Mouse (Mus musculus) left cerebral cortex, postnatal 4 days (tissue): ENCODE results near the gene Rxfp2. TPM values are rescaled to one million over a fixed set of nuclear protein-coding genes. Genes with fewer than 3 reads are reported as not detected.

Source experiments
- DNase-seq: peaks from one replicate; pipeline ENCODE4 v3.0.0-alpha.2; 2022
- intact Hi-C: fragments of 180-260 bp; cut with DNase I; formaldehyde crosslinking; loops from one replicate; pipeline ENCODE4 v1.15.1; 2025
- total RNA-seq, 2 experiments: library from RNA; stranded (reverse); gene quantifications; 2 replicates each; pipeline ENCODE4 v1.2.3; 2021

Rxfp2 gene
- total RNA-seq: 1 to 10 TPM; 1.4 to 1.5 TPM

DNA sequence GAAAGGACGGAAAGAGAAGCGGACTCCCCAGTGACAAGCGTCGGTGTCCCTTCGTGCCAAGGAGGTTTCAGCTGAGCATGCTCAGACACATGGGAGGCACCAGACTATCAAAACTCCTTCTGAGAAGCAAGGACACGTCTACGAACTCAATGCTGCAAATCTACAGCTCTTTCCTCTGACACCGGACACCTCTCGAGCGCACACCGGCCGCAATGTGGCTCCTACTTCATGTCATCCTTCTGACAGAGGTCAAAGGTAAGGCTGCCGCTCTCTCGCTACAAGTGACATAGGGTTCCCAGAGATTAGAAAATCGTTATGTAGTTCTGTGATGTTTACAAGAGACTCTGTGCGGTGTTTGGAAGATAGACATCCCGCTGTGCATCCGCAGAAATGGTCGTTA lies at the start of gene Rxfp2:
TSS of gene Rxfp2 (plus strand) at position 20 of the 400 bp plus-strand sequence.
- intact Hi-C loops: loop anchor here (10.0 kb wide), 2 partner anchors 304 to 344 kb away; partner anchors contain the start of gene B3glct
- no peak for DNase-seq

DNA sequence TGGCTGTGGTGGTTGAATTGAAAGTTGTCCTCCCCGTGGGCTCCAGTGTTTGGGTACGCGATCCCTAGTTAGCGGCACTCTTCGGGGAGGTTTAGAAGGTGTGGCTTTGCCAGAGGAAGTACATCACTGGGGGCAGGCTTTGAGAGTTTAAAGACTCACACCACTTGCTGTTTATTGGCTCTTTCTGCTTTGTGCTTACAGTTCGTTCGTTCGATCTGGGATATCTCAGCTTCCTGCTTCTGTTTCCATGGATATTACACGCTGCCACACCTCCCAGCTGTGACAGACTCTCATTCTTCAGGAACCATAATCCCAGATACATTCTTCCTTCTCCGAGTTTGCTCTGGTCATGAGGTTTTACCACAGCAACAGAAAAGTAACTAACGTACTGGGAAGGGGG lies 48.2 kb upstream of the Rxfp2 start:
- DNase-seq: no peak
- intact Hi-C loops: no loop called here

DNA sequence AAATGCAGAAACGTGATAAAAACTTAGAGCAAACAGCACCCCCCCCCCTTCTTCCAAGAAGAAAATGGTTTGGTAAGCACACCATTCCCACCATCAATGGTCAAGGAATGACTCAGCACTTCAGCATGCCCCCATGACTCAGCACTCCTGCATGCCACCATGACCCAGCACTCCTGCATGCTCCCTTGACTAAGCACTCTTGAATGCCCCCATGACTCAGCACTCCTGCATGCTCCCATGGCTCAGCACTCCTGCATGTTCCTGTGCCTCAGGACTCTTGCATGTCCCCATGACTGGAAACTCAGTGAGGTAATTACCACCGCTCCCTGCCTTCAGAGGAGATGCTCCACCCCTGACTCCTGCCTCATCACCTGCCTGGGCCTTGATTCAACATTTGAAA lies 41.4 kb upstream of the Rxfp2 start:
- DNase-seq: no peak
- intact Hi-C loops: no loop called here

DNA sequence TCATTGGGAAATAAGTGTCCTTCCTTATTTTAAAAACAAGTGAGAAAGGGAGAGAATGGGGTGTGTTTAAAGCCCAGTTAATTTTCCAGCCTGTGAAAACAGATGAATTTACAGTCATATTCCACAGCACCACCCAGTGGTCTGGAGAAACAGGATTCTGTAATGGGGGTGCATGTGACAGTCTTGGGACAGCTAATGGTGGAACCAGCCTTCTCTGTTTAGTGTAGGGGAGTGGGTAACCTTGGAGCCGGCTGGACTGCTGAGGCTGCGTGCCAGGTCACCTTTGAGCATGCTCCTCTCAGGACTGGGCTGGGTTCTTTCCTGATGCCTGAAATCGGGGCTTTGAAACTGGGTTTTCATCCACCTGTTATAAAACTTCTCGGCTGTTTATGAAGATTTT lies 34.9 kb upstream of the Rxfp2 start:
- intact Hi-C loops: no loop called here
- DNase-seq: no peak

DNA sequence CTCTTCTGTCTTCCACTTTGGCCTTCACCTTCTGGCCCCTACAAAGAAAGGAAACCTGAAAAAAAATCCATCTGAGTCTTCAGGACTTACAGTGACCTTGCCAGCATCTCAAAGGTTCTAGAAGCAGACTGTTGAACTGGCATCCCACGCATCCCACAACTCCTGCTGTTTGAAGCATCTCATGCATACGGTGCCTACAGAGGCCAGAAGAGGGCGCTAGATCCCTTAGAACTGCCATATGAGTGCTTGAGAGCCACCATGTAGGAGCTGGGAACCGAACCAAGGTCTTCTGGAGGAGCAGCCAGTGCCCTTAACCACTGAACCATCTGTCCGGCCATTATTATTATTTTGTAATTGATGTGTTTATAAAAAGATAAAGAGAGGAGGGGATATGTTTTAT lies 23.9 kb upstream of the Rxfp2 start:
- intact Hi-C loops: no loop called here
- no peak for DNase-seq

DNA sequence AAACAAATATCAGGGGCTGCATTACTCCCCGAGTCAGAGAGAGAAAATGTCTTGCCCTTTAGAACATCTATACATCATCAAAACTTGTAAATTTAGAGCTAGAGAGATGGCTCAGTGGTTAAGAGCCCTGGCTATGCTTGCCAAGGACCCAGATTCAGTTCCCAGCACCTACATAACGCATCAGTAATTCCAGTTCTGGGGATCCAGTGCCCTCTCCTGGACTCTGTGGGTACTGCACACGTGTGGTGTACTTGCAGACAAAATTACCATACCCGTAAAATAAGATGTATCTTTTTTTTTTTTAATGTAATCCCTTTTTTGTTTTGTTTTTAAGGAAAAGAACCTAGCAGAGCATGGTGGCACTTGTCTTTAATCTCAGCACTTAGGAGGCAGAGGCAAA lies 21.9 kb upstream of the Rxfp2 start:
- DNase-seq: no peak
- intact Hi-C loops: no loop called here

DNA sequence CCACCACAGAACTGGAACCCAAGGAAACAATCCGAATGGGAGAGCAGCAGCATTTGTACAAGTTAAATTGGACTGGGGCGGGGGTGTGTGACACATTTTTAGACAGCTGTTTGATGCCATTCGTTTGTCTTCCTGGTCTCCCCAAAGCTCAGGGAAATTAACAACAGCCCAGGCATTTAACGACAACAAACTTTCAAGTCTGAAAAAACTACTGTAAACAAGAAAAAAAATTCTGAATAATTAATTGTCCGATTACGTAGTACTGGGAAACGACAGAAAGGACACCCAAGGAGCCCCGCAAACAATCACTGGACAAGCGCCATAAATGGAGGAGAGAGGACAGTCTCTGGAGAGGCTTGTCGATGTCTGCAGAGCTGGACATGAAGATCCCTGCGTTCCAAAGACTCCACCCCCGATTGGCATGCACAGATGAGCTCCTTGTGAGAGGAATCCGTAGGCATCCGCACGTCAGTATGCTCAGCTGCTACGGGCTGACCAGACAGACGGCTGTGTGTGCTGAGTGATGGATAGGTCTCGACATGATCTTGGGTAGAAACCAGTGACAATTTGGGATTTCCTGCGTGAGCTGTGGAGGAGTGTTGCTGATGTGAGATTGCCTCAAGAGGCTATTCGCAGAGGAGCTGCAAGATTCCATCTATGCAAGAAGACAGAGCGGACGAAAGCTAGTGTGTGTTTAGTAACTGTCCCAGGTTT lies 21.0 kb upstream of the Rxfp2 start:
- DNase-seq: no peak
- intact Hi-C loops: no loop called here

DNA sequence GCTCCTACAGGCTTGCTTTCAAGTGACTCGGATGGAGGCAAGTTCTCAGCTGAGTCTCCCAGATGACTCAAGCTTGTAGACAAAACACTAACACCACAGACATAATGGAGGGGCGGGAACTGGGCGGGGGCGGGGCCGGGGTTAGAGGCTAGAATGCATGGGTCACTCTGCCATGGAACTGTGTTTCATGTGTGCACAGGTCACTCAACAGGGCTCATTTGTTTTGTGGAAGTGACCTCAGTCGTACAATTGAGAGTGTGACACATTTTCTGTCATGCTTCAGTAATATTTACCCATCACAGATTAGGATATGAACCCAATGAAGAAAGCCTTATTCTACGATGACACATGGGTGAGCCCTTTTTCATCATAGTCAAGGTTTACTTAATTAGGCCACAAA lies 20.2 kb upstream of the Rxfp2 start:
- no peak for DNase-seq
- intact Hi-C loops: no loop called here

DNA sequence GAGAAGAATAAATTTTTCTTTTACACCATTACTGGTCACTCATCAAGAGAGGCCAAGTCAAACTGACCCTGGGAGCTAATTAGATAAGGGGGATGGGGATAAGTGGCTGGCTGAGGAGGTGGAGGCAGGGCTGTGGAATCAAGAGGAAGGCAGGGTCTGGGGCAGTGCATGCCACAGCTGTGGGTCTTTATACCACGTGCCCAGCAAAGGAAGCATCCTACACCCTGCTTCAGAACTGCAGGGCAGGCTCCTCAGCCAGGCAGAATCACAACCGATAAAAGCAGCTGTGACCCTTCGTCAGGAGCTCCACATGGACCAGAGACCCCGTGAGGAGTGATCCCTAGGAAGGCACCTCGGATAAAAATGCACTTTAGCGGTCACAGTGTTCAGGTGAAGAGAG lies 13.1 kb upstream of the Rxfp2 start:
- no peak for DNase-seq
- intact Hi-C loops: no loop called here

DNA sequence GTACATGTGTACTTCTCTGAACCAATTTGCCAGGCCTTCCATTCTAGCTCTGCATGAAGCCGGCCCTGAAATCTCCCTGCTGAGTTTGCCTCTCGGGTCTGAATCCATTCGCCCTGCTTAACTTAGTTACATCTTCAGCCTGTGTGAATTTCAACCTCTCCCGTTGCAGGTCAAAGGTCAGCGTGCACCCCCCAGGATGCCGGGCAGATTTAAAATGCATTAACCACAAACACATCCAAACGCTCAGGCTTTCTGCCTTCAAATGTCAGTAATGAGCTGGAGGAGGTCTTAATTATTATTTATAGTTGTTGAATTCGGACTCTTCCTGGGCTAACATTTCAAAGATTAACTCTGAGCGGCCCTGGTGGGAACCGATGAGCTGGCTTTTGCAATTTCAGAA lies 1.6 kb upstream of the Rxfp2 start:
- intact Hi-C loops: loop anchor here (10.0 kb wide), 2 partner anchors 302 to 342 kb away; partner anchors contain the start of gene B3glct
- no peak for DNase-seq

DNA sequence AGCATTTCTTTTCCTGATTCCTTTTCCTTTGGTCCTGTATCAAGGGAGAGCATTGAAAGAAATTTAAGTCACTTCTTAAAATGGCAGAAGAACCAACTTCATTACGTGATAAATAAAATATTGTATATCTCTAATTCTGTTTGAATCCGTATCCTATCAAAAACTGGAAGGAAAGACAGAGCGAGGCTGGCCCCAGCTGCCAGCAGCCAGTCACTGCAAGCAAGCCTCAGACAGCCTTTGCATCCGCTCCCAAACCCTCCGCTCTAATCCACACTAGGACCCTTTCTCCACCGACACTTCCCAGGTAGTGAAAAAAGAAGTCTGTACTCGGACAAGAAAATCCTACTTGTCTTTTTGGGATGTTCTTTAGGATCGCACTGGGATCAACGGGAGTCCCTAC lies 803 bp upstream of the Rxfp2 start:
- intact Hi-C loops: loop anchor here (10.0 kb wide), 2 partner anchors 303 to 343 kb away; partner anchors contain the start of gene B3glct
- DNase-seq: no peak

DNA sequence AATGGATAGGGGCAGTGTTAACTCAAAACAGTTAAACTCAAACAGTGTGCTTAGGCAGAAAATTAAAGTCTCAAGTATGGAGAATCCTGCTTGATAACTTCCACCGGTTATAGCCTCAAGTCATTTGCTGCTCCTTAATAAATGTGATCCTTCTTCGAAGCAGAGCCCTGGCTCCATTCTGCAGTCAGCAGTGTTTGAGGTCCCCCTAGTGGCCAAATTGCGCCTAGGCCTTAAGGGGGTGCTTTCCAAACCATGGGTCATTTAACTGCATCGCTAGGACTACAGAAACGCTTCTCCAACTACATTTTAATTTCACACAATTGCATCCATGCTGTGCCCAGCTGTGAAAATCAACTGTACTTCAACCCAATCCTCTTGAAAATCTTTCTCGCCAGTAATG lies 2.4 kb downstream of the Rxfp2 start:
- DNase-seq: peak; percentile 85
- intact Hi-C loops: loop anchor here (5.0 kb wide), 1 partner anchor 159 kb away; no protein-coding TSS in a partner anchor

DNA sequence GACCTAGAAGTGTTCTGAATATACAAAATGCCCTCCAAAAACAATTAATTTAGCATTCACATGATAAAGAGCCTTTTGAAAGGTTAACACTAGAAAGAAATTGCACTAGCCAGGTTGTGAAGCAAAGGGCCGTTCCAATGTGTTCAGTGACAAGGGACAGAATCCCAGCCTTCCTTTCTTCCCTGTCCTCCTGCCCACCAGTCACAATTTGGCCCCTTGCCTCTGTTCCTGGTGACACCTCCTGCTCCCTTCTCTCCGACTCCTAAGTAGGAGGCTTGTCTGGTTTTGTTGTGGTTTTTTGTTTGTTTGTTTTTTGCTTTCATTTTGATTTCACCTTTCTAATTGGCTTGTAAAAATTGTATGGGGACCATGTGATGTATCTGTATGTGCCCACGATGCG lies 3.3 kb downstream of the Rxfp2 start:
- no peak for DNase-seq
- intact Hi-C loops: loop anchor here (5.0 kb wide), 1 partner anchor 160 kb away; no protein-coding TSS in a partner anchor

DNA sequence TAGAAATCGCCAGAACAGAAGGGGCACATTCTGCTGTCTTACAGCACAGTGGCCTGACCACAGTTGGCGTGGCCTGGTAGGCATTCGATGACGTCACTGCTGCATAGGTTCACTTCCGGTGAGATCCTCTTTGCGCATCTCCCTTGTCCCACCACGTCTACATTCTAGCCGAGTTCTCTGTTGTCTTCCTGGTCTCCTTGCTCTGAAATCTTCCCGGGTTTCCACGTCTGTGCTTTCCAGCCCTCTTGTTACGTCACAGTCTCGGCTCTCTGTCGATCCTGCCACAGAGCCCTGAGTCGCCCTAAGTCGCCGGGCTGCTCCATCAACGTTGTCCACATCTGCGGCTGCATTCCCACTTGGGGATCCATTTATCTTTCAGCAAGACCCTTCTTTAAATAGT lies 4.1 kb downstream of the Rxfp2 start:
- intact Hi-C loops: loop anchor here (5.0 kb wide), 1 partner anchor 160 kb away; no protein-coding TSS in a partner anchor

DNA sequence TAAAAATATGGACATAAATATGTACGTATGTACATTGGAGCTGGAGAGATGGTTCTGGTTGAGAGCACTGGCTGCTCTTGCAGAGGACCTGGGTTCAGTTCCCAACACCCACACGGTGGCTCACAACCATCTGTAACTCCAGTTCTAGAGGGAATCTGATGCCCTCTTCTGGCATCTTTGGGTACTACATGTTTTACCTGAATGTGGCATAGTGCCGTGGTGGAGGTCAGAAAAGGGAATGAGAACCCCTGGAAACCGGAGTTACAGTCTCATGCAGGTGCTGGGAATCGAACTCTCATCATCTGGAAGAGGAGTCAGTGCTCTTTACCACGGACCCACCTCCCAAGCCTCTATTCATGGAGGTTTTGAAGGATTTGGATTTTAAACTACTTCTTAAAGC lies 5.0 kb downstream of the Rxfp2 start:
- intact Hi-C loops: loop anchor here (5.0 kb wide), 1 partner anchor 161 kb away; no protein-coding TSS in a partner anchor
- no peak for DNase-seq

More for the DNA sequence above, 4.1 kb downstream of the Rxfp2 start:
- no peak for DNase-seq

DNA sequence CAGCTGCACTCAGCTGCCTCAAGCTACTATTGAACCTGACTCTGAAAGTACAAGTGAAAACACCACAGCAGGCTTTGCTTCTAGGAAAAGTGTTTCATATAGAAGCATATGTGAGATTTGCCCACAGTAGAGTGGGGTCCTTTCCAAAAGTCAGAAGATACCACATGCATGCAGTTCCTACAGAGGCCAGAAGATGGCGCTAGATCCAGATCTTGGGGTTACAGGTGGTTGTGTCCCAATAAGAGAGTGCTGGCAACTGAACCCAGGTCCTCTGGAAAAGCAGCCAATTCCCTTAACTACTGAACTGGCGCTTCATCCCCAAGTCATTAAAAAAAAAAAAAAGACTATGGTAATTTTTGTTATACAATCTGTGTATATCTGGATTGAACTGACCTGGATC lies 5.7 kb downstream of the Rxfp2 start:
- DNase-seq: no peak
- intact Hi-C loops: loop anchor here (5.0 kb wide), 1 partner anchor 162 kb away; no protein-coding TSS in a partner anchor

DNA sequence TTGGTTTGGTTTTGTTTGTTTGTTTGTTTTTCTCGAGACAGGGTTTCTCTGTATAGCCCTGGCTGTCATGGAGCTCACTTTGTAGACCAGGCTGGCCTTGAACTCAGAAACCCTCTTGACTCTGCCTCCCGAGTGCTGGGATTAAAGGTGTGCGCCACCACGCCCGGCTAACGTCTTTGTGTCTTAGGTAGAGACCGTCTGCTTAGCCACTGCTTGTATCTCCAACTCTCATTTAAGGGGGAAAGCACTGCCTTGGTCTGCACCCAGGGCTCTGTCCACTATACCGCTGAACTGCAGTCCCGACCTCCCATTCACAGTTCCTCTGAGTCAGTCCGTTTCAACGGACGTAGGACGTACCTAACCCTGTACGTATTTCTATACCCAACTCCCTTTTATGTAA lies 6.4 kb downstream of the Rxfp2 start:
- intact Hi-C loops: loop anchor here (5.0 kb wide), 1 partner anchor 163 kb away; no protein-coding TSS in a partner anchor
- DNase-seq: no peak

DNA sequence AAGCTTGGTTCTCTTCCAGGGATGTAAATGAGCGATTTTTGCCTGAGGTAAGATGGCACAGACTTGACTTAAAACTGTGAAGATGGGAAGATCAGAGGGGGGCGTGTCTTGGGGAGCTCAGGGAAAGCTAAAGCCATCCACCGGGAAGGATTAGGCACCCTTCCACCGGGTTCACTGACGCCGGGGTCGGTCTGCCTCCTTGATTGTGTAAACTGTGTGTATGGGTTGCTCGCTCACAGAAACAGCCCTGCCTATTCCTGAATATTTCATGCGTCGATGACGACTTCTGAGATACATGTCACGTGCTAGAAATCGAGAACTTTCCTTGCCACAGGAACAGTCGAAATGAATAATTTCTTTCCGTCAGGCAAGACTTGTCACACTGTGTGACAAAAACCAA lies 6.9 kb downstream of the Rxfp2 start:
- no peak for DNase-seq
- intact Hi-C loops: no loop called here

DNA sequence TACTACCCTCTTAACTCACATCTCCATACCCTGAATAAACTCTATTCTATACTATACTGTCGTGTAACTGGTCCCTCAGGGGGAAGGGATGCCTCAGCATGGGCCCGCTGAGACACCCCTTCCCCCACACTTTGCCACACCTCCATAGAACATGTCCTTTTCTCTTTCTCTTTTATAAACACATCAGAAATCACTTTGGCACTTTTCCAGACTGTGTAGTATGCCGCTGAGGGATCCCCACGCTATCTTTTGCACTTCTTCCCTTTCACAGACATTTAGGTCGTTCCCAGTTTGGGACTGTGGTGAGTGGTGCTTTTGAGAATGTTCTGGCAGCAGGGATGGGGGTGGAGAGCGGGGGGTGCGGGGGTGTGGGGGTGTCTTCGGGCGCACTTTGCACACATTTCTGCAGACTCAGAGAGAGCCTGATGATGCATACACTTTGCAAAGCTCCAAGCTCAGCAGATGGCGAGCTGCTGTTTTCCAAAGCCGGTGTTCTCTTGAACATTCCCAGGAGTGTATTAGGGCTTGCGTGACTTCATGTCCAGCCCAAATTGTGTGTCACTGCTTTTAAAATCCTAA lies 8.1 kb downstream of the Rxfp2 start:
- intact Hi-C loops: no loop called here
- DNase-seq: no peak

DNA sequence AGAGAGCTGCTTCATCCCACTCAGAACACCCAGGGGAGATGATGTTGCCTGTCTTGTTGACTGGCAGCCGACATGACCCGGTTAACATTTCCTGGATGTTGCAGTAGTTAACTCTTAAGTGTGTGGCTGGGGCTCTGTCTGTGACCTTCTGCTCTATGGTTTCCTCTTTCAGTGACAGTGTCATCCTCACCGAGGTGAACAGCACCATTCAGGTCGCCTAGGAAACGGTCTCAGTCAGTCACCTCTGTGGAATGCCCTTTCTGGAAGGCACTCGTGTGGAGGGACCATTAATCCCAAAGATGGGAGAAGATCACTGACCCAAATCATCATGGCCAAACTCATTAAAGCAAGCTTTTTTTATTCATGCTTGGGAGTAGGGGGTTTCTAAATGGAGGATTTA lies 12.7 kb downstream of the Rxfp2 start:
- intact Hi-C loops: no loop called here
- no peak for DNase-seq

DNA sequence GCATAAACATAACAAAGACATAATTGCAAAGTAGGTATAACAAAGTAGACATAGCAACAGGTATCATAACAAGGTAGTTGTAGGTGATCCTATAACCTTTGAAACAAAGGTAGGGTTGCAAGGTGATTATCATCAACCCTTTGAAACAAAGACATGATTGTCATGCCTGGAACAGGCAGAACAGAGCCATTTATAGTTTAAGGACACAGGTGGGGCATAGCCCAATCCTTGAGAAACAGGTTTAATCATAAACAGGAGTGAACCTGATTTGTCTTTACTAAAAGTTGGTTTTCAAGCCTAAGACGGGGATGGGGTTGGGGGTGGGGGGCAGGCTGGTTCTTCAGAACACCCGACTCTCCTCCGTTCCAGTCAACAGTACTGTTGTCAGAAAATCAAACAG lies 13.2 kb downstream of the Rxfp2 start:
- intact Hi-C loops: no loop called here
- DNase-seq: no peak

DNA sequence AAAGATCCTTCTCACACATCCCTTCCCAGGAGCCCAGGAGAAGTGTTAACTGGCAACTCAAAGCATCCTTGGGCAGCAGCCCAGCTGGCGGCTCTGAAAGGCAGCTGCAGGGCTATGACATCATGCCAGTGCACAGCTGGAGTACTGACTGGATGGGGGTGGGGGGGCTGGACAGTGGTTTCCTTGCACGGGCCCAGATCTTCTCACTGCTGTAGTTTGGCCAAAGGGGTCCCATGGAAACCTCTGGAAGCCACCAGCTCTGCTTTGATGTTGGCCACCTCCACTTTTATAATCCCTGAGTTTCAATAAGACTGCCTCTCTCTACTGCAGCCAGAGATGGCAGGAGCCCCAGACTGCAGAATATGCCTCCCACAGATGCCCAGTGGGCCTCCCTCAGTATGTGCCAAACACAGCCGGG lies 13.6 kb downstream of the Rxfp2 start:
- DNase-seq: peak; percentile 76
- intact Hi-C loops: no loop called here
